ENCODE assay signal across 8 mouse cellular contexts in the genomic region with DNA sequence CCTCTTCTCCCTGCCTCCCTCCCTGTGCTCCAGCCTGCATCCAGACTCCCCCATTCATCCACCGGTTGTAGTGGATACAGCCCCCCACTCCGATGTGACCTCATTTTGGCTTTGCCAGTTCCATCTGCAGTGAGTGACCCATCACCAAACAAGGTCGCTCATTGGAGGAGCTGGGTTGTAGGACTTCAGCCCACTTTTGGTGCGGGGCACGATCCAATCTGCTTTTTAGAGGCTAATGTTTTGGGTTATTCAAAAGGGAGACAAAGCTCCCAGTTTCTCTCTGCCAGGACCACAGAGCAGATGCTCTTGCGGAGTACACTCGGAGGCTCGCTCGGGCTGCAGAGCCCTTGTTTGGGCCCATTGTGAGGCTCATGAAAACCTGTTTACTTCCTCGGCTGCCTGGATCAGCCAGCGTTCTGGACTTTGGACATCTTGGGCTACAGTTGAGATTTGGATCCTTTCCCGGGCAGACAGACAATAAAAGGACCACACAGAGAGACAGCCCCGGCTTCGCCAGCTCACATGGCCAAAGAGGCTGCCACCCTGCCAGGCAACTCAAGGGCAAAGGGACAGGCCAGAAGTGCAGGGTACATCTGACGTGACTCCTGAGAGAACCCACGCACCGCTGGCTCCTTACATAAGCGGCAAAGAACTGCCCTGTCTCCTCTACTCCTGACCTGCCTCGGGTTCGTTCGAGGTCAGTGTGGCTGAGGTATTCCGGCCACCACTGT.
DNase-seq lines count a peak whose midpoint lies in the region; TF ChIP-seq lines count a peak whose summit lies in the region.

No protein-coding gene starts in this region.

- H3K9me3 ChIP-seq in E14TG2a.4 (ENCODE audit: low read length): peaks cover 16% of the 10 kb centered on the region

- intact Hi-C loops in left cerebral cortex, postnatal 14 days (cut with DNase I): loop anchor here (5.0 kb wide), 1 partner anchor 54 kb away; no protein-coding TSS in a partner anchor

- H3K4me3 ChIP-seq in E14TG2a.4 (replicated peaks; ENCODE audit: low read length): peak overlapping the region; percentile 70

- DNase-seq in cerebellum, adult 11-12 months: peak; percentile 59
- peak; percentile 40 to 74 for DNase-seq in frontal cortex, postnatal 14 days (ENCODE audit: low spot score in 2 of 2)
- peak; percentile 84 for DNase-seq in kidney, adult 18-20 months
- peak; percentile 65 to 83 for DNase-seq in left cerebral cortex, postnatal 14 days (ENCODE audit: low spot score in 2 of 2)
- peak; percentile 30 for DNase-seq in right cerebral cortex, postnatal 14 days
- DNase-seq in thymus, postnatal 10 days (ENCODE audit: low spot score in 2 of 2): no peak
- no peak for DNase-seq in MN1 (ENCODE audit: low spot score)

- TF ChIP-seq CTCF in E14TG2a.4 (conservative IDR thresholded peaks at IDR 0.05; ENCODE audit: low read length): no peak

- no peaks in the 10 kb centered on the region; the same call in 1 of the 2 replicates for H3K36me3 ChIP-seq in E14TG2a.4 (ENCODE audit: insufficient read depth, low read length)

- peaks cover 85% of the 10 kb centered on the region for H3K4me1 ChIP-seq in E14TG2a.4 (replicated peaks; ENCODE audit: low read depth, low read length)

- H3K27me3 ChIP-seq in E14TG2a.4 (ENCODE audit: insufficient read depth, low read length): no peaks in the 10 kb centered on the region

Comparison
In these comparisons a context has a peak if more than half of its experiments do, and no peak if none do; other contexts are left out.
1. DNase-seq: peak in cerebellum, adult 11-12 months (single experiment), frontal cortex, postnatal 14 days (2 of 2), kidney, adult 18-20 months (single experiment), left cerebral cortex, postnatal 14 days (2 of 2) and right cerebral cortex, postnatal 14 days (single experiment); none in thymus, postnatal 10 days (0 of 2) and MN1 (single experiment).